Mouse (Mus musculus) leukemia stem cell, adult 10-12 weeks (primary cell): ENCODE measurements around the gene Slc46a1. TPM values are rescaled to one million over a fixed set of nuclear protein-coding genes. Genes with fewer than 3 reads are reported as not detected.

Experiments used
- polyA plus RNA-seq: library from polyadenylated mRNA; stranded (reverse); fragments of >175 nt; gene quantifications from 2 replicates; pipeline ENCODE4 v1.2.3, GENCODE M21; 2012; ENCODE audit warnings: low replicate concordance

The Slc46a1 gene
- polyA plus RNA-seq, result 0.43 and 3.0 TPM in 2 replicates

DNA sequence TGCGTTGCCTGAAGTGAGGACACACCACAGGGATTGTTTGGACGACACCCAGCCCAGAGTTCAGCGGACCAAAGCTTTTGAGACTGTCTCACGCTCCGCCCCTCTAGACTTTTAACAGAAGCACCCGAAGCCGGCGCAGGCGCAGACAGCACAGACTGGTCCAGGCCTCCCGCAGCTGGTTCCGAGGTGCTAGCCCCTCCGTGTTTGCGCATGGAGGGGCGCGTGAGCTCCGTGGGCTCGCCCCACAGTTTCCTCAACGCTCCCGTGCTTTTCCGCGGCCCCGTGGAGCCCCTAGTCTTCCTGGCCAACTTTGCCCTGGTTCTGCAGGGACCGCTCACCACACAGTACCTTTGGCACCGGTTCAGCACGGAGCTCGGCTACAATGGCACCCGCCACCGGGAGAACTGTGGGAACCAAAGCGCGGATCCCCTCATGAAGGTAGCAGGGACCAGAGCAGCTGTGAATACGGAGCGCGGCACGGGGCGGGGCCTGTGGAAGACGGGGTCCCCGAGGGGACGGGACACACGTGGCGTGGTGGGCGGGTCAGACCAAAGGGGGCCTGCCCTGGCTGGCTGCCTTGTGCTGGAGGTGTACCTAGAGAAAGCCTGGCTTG lies at the start of gene Slc46a1:
TSS of gene Slc46a1 (plus strand) at position 130 of the 613 bp plus-strand sequence.

GRCm38 (mm10) chr11:78422055-78422819 lies 43.3 kb upstream of the Slc46a1 start, which contains the start of gene Slc13a2:
TSS of gene Slc13a2 (minus strand) at chr11:78422217.

DNA sequence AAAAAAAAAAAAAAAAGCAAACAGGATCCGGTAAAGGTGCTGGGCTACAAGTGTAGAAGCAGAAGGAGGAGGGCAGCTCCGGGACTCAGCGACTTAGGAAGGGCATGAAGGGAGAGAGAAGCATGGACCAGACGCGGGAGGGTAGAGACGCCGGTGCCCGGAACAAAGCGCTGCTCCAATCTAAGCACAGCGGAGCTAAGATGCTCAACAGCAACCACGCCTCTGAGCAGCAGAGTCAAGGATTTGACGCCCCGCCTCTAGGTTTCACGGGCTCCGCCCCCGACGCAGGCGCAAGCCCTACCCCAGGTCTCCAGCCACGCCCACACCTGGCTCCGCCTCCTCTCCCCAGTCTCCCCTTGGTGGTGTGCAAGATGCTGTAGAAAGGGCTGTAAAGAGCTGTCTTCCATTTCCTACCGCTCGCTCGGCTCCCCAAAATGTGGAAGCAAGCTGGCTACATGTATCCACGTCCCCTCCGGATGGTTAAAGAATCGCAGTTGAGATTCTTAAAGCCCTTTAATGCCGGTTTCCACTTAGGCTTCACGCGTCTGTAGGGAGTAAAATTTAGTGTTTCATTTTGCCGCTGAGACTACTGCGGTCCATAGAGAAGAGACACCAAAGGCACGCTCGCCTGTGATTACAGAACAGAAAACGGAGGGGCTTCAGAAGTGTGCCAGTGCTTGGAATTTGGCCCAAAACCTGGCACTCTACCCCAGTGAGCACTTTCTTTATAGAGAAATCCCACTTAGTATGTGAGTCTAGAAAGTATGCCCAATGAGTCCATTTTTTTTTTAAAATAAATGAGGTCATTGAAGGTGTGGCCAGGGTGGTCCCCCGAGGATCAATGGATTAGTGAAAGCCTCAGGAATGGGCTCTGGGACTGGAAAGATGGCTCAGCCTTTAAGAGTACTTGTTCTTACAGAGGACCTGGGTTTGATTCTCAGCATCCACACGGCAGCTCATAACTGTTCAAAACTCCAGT lies 32.3 kb downstream of the Slc46a1 start, which contains the start of gene Sarm1:
TSS of gene Sarm1 (minus strand) at position 211 of the 979 bp plus-strand sequence.

DNA sequence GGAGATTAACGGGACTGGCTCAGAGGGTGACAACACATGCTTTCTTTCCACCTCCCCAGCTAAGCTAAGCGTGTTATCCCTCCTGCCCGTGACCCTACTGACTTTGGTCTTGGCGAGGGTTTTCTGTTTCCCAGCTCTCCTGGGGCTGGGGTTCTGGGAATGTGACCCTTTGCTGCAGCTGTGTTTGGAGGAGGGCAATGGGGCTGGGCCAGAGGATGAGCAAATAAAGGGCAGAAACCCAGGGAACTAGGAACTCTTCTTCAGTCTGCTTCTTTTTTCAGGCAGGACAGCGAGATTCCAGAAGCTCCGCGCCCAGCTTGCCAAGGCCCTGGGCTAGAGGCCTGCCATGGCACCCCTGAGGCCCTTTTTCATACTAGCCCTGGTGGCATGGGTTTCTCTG lies 33.5 kb downstream of the Slc46a1 start, which contains the start of gene Vtn:
TSS of gene Vtn (plus strand) at position 88 of the 400 bp plus-strand sequence.

GRCm38 (mm10) chr11:78502909-78503650 lies 37.6 kb downstream of the Slc46a1 start, which contains the start of gene Sebox:
TSS of gene Sebox (plus strand) at chr11:78503447.

DNA sequence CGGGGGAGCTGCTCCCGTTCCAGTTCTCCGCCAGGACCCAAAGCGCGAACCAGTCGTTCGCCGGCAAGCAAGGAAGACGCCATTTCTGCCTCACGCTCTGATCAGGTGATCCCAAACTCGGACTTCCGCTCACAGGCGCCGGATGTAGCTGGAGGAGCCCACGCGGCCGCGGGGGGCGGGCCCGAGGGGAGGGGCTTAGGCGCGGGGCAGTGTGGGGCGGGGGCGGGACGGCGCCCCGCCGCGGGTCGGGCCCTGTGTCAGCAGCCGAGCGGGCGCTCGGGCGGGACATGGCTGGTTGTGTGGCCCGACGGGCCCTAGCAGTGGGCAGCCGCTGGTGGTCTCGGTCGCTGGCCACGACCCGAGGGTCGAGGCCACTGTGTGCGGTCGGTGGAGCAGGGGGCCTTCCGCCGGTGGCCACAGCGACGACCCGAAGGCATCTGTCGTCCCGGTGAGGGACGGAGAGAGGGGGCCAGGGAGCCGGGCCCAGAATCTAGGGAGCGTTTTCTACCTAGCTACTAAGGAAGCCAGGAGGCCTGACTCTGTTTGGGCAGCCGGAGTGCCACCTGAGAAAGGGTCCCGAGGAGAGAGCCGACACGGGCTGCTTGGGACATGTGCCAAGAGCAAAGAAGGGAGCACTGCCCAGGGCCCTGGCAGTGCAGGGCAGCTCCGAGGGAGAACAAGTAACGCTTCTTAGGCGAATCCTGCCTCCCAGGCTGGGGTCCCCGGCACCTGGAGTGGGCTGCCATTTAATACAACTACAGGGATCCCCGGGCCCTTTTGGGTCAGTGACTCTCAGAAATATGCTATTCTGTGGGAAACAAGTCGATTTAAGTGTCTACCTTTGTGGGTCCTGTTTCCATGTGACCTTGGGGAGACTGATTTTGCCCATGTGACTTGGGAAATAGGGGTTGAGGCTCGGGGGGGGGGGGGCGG lies 46.8 kb downstream of the Slc46a1 start, which contains the start of the genes Tmem199 and Poldip2:
TSS of gene Tmem199 (minus strand) at position 148 of the 933 bp plus-strand sequence.
TSS of gene Poldip2 (plus strand) at position 169 of the 933 bp plus-strand sequence.

Other genes starting within 250 kb of the Slc46a1 start
- gene Sdf2, start 220.0 kb upstream of the Slc46a1 start, polyA plus RNA-seq, result 1.7 and 10.6 TPM in 2 replicates
- 93.9 and 94.0 TPM in 2 replicates for gene Supt6, start 219.7 kb upstream of the Slc46a1 start, polyA plus RNA-seq
- gene 2610507B11Rik, start 203.9 kb upstream of the Slc46a1 start, polyA plus RNA-seq, result 12.0 and 69.9 TPM in 2 replicates
- not detected in 2 replicates for gene BC030499, start 174.9 kb upstream of the Slc46a1 start, polyA plus RNA-seq
- gene Spag5, start 164.2 kb upstream of the Slc46a1 start, polyA plus RNA-seq, result 13.8 and 44.5 TPM in 2 replicates
- gene Aldoc, start 142.7 kb upstream of the Slc46a1 start, polyA plus RNA-seq, result 0.27 and 1.1 TPM in 2 replicates
- 15.9 and 90.3 TPM in 2 replicates for gene Pigs, start 137.3 kb upstream of the Slc46a1 start, polyA plus RNA-seq
- gene Unc119, start 122.2 kb upstream of the Slc46a1 start, polyA plus RNA-seq, result 13.1 and 20.8 TPM in 2 replicates
- gene Foxn1, start 79.1 kb upstream of the Slc46a1 start, polyA plus RNA-seq, result not detected in 2 replicates
- 0.07 TPM in 1 of 2 replicates, not detected in the other for gene Slc13a2, start 43.5 kb upstream of the Slc46a1 start, polyA plus RNA-seq
- gene Sarm1, start 32.1 kb downstream of the Slc46a1 start, polyA plus RNA-seq, result 0.05 and 0.11 TPM in 2 replicates
- gene Vtn, start 33.4 kb downstream of the Slc46a1 start, polyA plus RNA-seq, result not detected in 2 replicates
- gene Sebox, start 37.8 kb downstream of the Slc46a1 start, polyA plus RNA-seq, result not detected in 2 replicates
- gene Tmem199, start 46.5 kb downstream of the Slc46a1 start, polyA plus RNA-seq, result 24.3 and 26.0 TPM in 2 replicates
- gene Poldip2, start 46.5 kb downstream of the Slc46a1 start, polyA plus RNA-seq, result 34.6 and 38.5 TPM in 2 replicates
- gene Tnfaip1, start 70.6 kb downstream of the Slc46a1 start, polyA plus RNA-seq, result 4.0 and 5.9 TPM in 2 replicates
- gene Ift20, start 70.7 kb downstream of the Slc46a1 start, polyA plus RNA-seq, result 8.6 and 41.0 TPM in 2 replicates
- 17.5 and 30.4 TPM in 2 replicates for gene Tmem97, start 85.1 kb downstream of the Slc46a1 start, polyA plus RNA-seq
- gene Nlk, start 231.7 kb downstream of the Slc46a1 start, polyA plus RNA-seq, result 14.5 and 32.1 TPM in 2 replicates